Comparison of ENCODE assay signal across 18 mouse cellular contexts in the genomic region with DNA sequence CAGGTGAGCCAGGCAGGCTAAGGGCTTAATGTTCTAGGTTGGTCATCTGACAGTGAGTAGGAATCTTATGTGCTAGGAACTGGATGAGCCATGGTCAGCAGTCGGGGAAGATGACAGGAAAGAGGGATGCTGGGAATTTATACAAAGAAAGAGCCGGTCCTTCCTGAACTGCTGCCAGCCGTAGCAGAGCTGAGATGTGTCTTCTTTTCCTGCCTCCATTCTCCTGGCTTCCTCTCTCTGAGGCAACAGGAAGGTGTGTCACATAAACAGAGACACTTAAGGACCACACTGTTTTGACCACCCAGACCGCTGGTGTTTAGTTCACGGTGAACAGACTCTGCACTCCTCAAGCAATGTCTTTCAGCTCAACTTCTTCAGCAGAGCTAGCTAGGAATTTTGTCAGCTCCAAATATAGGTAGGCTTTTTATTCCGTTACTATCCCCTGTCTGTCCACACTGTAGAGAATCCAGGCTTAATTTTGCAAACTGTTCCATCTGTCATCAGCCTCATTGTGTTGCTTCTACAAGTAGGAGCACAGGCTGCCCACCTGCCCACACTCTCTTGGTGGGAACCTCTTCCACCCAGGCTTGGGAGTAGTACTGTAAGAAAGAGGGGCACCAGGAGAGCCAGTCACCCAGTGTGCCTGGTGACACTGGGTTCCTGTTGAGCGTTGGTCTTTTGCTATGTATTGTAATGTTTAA. TPM values are rescaled to one million over a fixed set of nuclear protein-coding genes. Genes with fewer than 3 reads are reported as not detected.
DNase-seq lines count a peak whose midpoint lies in the region; ATAC-seq and TF ChIP-seq lines count a peak whose summit lies in the region.
"Had no signal": no experiment of that assay in that cellular context is flagged by ENCODE, and none has a peak within 500 bp of the region (broad histone marks: within the 10 kb centered on the region; RNA-seq: fewer than 3 reads in every experiment).

No protein-coding gene starts in this region.

- H3K9ac ChIP-seq in kidney, embryonic 16.5 days (replicated peaks; ENCODE audit: low read length), result no peak overlapping the region
- H3K9ac ChIP-seq in hindbrain, embryonic 14.5 days, result no peak overlapping the region
- H3K9ac ChIP-seq: embryonic facial prominence, embryonic 12.5 days; forebrain, embryonic 15.5 days; liver, embryonic 12.5 days; midbrain, embryonic 13.5 days had no signal

- no peak overlapping the region for H3K4me3 ChIP-seq in kidney, embryonic 16.5 days (ENCODE audit: low read length)
- no peak overlapping the region for H3K4me3 ChIP-seq in gastrocnemius, adult 2 months
- H3K4me3 ChIP-seq in hindbrain, embryonic 14.5 days (replicated peaks; ENCODE audit: low read length), result no peak overlapping the region
- H3K4me3 ChIP-seq: embryonic facial prominence, embryonic 12.5 days; forebrain, embryonic 15.5 days; heart, embryonic 10.5 days; layer of hippocampus, adult 2 months; liver, embryonic 12.5 days; midbrain, embryonic 13.5 days had no signal

- no peak for TF ChIP-seq CTCF in gastrocnemius, adult 2 months (IDR thresholded peaks at IDR 0.05)

- H3K9me3 ChIP-seq in kidney, embryonic 16.5 days (ENCODE audit: low read length), result no peaks in the 10 kb centered on the region
- no peaks in the 10 kb centered on the region for H3K9me3 ChIP-seq in hindbrain, embryonic 14.5 days (ENCODE audit: control insufficient read depth, low read length)
- H3K9me3 ChIP-seq: embryonic facial prominence, embryonic 12.5 days; forebrain, embryonic 15.5 days; heart, embryonic 10.5 days; liver, embryonic 12.5 days; midbrain, embryonic 13.5 days had no signal

- no peak for ATAC-seq in kidney, embryonic 16.5 days (ENCODE audit: low FRiP score, low TSS enrichment)
- no peak for ATAC-seq in hindbrain, embryonic 14.5 days (ENCODE audit: low FRiP score)
- ATAC-seq: forebrain, embryonic 15.5 days; liver, embryonic 12.5 days; midbrain, embryonic 13.5 days had no signal

- H3K4me1 ChIP-seq in kidney, embryonic 16.5 days (ENCODE audit: insufficient read depth, low read length), result peaks cover 23% of the 10 kb centered on the region
- H3K4me1 ChIP-seq in hindbrain, embryonic 14.5 days (replicated peaks; ENCODE audit: control insufficient read depth, insufficient read depth, low read length), result no peaks in the 10 kb centered on the region; the same call in 1 of the 2 replicates
- H3K4me1 ChIP-seq: liver, embryonic 12.5 days had no signal

- intact Hi-C loops in gastrocnemius, adult 2 months (cut with DNase I), result no loop called here

- H3K4me2 ChIP-seq in kidney, embryonic 16.5 days (replicated peaks; ENCODE audit: low read depth, low read length), result no peak overlapping the region
- no peak overlapping the region for H3K4me2 ChIP-seq in hindbrain, embryonic 14.5 days (replicated peaks)
- H3K4me2 ChIP-seq: embryonic facial prominence, embryonic 12.5 days; forebrain, embryonic 15.5 days; liver, embryonic 12.5 days; midbrain, embryonic 13.5 days had no signal

- H3K27ac ChIP-seq in kidney, embryonic 16.5 days (ENCODE audit: low read length), result no peak overlapping the region
- no peak overlapping the region for H3K27ac ChIP-seq in gastrocnemius, adult 2 months
- H3K27ac ChIP-seq in hindbrain, embryonic 14.5 days, result no peak overlapping the region
- H3K27ac ChIP-seq: embryonic facial prominence, embryonic 12.5 days; forebrain, embryonic 15.5 days; heart, embryonic 10.5 days; layer of hippocampus, adult 2 months; liver, embryonic 12.5 days; midbrain, embryonic 13.5 days had no signal

- H3K36me3 ChIP-seq in kidney, embryonic 16.5 days (ENCODE audit: insufficient read depth, low read length), result no peaks in the 10 kb centered on the region
- H3K36me3 ChIP-seq in hindbrain, embryonic 14.5 days (replicated peaks; ENCODE audit: control insufficient read depth, insufficient read depth), result no peaks in the 10 kb centered on the region
- H3K36me3 ChIP-seq: embryonic facial prominence, embryonic 12.5 days; forebrain, embryonic 15.5 days; liver, embryonic 12.5 days; midbrain, embryonic 13.5 days had no signal

- DNase-seq in heart, adult 11 months, result peak; percentile 92
- no peak for DNase-seq in heart, adult 9 months (ENCODE audit: low spot score in 2 of 2)
- DNase-seq in kidney, postnatal 14 days, result peak; percentile 38
- peak; percentile 24 to 34 for DNase-seq in kidney, postnatal 36 days
- peak; percentile 72 for DNase-seq in lung, postnatal 25 days (ENCODE audit: low spot score)
- no peak for DNase-seq in gastrocnemius, adult 2 months
- no peak for DNase-seq in hindbrain, embryonic 14.5 days (ENCODE audit: low spot score)
- DNase-seq: adrenal gland, postnatal 25 days; cerebellum, adult 8-10 months; gastrocnemius, postnatal 14 days; thymus, adult 18-20 months had no signal

- no peaks in the 10 kb centered on the region for H3K27me3 ChIP-seq in kidney, embryonic 16.5 days (ENCODE audit: insufficient read depth, low read length)
- H3K27me3 ChIP-seq in hindbrain, embryonic 14.5 days (ENCODE audit: control insufficient read depth, insufficient read depth, low read length), result no peaks in the 10 kb centered on the region
- H3K27me3 ChIP-seq: embryonic facial prominence, embryonic 12.5 days; forebrain, embryonic 15.5 days; liver, embryonic 12.5 days; midbrain, embryonic 13.5 days had no signal

- WGBS in kidney, embryonic 16.5 days, result 83% methylated on average over 7 of the region's 7 CpGs
- WGBS in hindbrain, embryonic 14.5 days, result 91% methylated on average over 7 of the region's 7 CpGs

RNA-seq across cellular contexts. Expression of a gene that starts 24.4 kb away (rescaled TPM):
- polyA plus RNA-seq in kidney, embryonic 16.5 days (2015; fragmentation: Nextera tagmentation; extraction: Ambion mirVana), result 18.7 and 22.5 TPM in 2 replicates
- total RNA-seq in gastrocnemius, adult 2 months (2021), result 100 to 1,000 TPM in 1 of 2 experiments, 10 to 100 TPM in 1; 86.7 to 120 TPM
- polyA plus RNA-seq in hindbrain, embryonic 14.5 days (2014; fragmentation: Nextera tagmentation; extraction: Ambion mirVana), result 24.4 and 25.7 TPM in 2 replicates

Comparison
In these comparisons a context has a peak if more than half of its experiments do, and no peak if none do; other contexts are left out.
1. DNase-seq: peak in heart, adult 11 months (single experiment), kidney, postnatal 14 days (single experiment), kidney, postnatal 36 days (2 of 2) and lung, postnatal 25 days (single experiment); none in heart, adult 9 months (0 of 2), gastrocnemius, adult 2 months (single experiment) and hindbrain, embryonic 14.5 days (single experiment).